Mouse (Mus musculus): ENCODE measurements at regions not wholly inside any gene's neighbourhood (a gene's known extent, or its start where the extent isn't known, plus 50 kb on each side); places are given as distances from the start of the nearest gene placed in this dataset.

DNA sequence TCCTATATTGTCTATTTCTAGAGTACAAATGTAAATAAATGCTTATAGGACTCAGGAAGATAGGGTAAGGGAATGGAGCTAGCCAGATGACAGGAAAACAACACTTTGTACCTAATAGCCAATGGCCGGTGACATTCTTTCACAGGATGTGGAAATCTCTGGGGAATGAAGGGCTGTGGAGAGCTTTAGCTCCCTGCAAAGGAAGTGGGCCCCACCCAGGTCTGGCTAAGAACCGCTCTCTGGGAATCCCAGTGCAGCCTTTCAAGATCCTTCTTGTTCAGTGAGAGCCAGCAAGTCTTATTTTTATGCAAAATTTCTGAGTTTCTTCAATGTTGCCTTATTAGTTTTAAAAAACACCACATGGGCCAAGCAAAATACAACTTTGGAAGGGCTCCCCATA, 54.7 kb upstream of the Pappa2 start:
- Histone ChIP-seq H3K36me3 (ENCODE audit: control insufficient read depth, insufficient read depth, low read length) (peaks cover 7% of the 10 kb centered on the region), H3K27ac (peak overlapping the region; percentile 70), H3K27me3 (ENCODE audit: control insufficient read depth, insufficient read depth, low read length) (no peaks in the 10 kb centered on the region), H3K4me3 (no peak overlapping the region), H3K9ac (ENCODE audit: low read depth, low read length) (no peak overlapping the region), H3K79me2 (replicated peaks; ENCODE audit: control insufficient read depth, insufficient read depth, low read length) (no peaks in the 10 kb centered on the region), H3K4me1 (ENCODE audit: control insufficient read depth, insufficient read depth, low read length) (peaks cover 9% of the 10 kb centered on the region)
- TF ChIP-seq POLR2A (IDR thresholded peaks at IDR 0.05; ENCODE audit: insufficient read depth, low read depth, low read length) = no peak
- TF ChIP-seq EP300 (IDR thresholded peaks at IDR 0.05; ENCODE audit: insufficient read depth, low read depth, low read length) = 0 out of 2 replicates have a peak, but pooled peaks have one; percentile 24
- DNase-seq = peak; percentile 71 to 84
- 28% methylated on average over 2 of the region's 2 CpGs for WGBS
- intact Hi-C loops (cut with DNase I) = loop anchor here (2.0 to 10.0 kb wide), 2 partner anchors 30 to 1000 kb away; no protein-coding TSS in a partner anchor

DNA sequence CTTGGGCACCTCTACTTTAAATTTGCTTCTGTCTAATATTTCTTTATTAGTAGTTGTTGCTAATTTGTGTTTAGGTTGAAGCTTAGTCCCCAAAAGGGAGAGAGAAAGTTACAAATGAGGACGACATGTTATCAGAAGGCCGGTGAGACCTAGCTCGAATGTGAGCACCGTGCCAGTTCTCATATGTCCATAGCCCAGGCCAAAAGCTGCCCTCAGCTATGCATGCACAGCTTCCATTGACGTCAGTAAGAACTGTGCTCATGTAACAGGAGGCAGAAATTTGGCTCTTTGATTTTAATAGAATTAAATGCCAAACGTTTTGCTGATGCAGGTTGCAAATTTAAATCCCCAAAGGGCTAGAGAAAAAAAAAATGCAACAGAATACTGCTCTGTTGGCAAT, 56.1 kb upstream of the Pappa2 start:
- Histone ChIP-seq H3K36me3 (ENCODE audit: control insufficient read depth, insufficient read depth, low read length) (peaks cover 7% of the 10 kb centered on the region), H3K9ac (ENCODE audit: low read depth, low read length) (no peak overlapping the region), H3K27me3 (ENCODE audit: control insufficient read depth, insufficient read depth, low read length) (no peaks in the 10 kb centered on the region), H3K4me1 (ENCODE audit: control insufficient read depth, insufficient read depth, low read length) (peaks cover 9% of the 10 kb centered on the region), H3K27ac (peak overlapping the region; percentile 64), H3K4me3 (no peak overlapping the region), H3K79me2 (replicated peaks; ENCODE audit: control insufficient read depth, insufficient read depth, low read length) (no peaks in the 10 kb centered on the region)
- 55% methylated on average over 6 of the region's 6 CpGs for WGBS
- intact Hi-C loops (cut with DNase I) = loop anchor here (10.0 kb wide), 1 partner anchor 998 kb away; no protein-coding TSS in a partner anchor
- no peak for DNase-seq
- no peak for TF ChIP-seq POLR2A (IDR thresholded peaks at IDR 0.05; ENCODE audit: insufficient read depth, low read depth, low read length)
- TF ChIP-seq CTCF (IDR thresholded peaks at IDR 0.05) = no peak
- no peak for TF ChIP-seq EP300 (IDR thresholded peaks at IDR 0.05; ENCODE audit: insufficient read depth, low read depth, low read length)

DNA sequence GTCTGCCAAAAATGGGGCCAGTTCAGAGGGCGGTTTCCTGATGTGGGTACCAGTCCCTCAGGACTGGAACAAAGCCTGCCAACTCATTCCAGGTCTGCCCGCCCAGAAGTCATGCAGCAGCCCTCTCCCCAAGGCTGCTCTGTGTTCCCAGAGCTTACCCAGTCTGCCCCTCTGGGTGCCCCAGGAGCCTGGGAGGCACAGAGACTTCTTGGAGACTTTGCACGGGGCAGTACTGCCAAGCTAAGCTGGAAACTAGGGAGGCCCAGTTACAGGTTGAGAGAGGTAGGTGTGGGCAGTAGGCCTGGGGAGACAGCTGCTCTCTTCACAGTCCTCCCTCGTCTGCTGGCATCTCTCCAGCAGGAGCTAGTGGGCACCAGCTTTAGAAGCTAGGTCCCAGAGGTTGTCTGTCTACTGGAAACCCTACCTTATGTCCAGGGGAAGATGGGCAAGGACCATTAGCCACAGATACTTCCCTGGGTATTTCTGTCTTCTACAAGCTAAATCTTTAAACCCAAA, 65.6 kb upstream of the Pappa2 start:
- H3K27me3 ChIP-seq (ENCODE audit: control insufficient read depth, insufficient read depth, low read length) = no peaks in the 10 kb centered on the region
- no peaks in the 10 kb centered on the region for H3K79me2 ChIP-seq (replicated peaks; ENCODE audit: control insufficient read depth, insufficient read depth, low read length)
- intact Hi-C loops (cut with DNase I) = no loop called here
- H3K27ac ChIP-seq = no peak overlapping the region
- H3K9ac ChIP-seq (ENCODE audit: low read depth, low read length) = no peak overlapping the region
- H3K4me1 ChIP-seq (ENCODE audit: control insufficient read depth, insufficient read depth, low read length) = no peaks in the 10 kb centered on the region
- TF ChIP-seq POLR2A (IDR thresholded peaks at IDR 0.05; ENCODE audit: insufficient read depth, low read depth, low read length) = no peak
- no peak for TF ChIP-seq EP300 (IDR thresholded peaks at IDR 0.05; ENCODE audit: insufficient read depth, low read depth, low read length)
- TF ChIP-seq CTCF (IDR thresholded peaks at IDR 0.05) = no peak
- H3K4me3 ChIP-seq = no peak overlapping the region
- H3K36me3 ChIP-seq (ENCODE audit: control insufficient read depth, insufficient read depth, low read length) = no peaks in the 10 kb centered on the region
- WGBS = 55% methylated on average over 4 of the region's 4 CpGs
- DNase-seq = no peak

DNA sequence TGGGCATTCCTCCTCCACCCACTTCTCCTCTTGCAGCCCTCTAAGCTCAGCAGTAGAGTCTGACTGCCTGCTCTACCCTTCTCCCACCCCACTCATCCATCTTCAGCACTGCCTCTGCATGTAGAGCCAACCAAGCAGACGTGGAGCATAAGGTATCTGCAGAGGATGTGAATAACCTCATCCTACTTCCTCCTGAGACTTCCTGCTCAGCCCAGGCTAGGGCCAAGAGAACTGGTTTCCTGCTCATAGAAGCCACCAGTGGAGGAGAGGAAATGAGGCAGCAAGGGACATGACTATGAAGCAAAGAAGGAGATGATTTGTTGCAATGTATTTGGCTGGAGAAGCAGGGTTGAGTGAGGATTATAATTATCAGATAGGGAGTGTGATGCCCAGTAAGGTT, 84.7 kb upstream of the Pappa2 start:
- Histone ChIP-seq H3K4me3 (no peak overlapping the region), H3K27ac (no peak overlapping the region), H3K27me3 (ENCODE audit: control insufficient read depth, insufficient read depth, low read length) (no peaks in the 10 kb centered on the region), H3K4me1 (ENCODE audit: control insufficient read depth, insufficient read depth, low read length) (no peaks in the 10 kb centered on the region), H3K9ac (ENCODE audit: low read depth, low read length) (no peak overlapping the region), H3K79me2 (replicated peaks; ENCODE audit: control insufficient read depth, insufficient read depth, low read length) (no peaks in the 10 kb centered on the region), H3K36me3 (ENCODE audit: control insufficient read depth, insufficient read depth, low read length) (no peaks in the 10 kb centered on the region)
- TF ChIP-seq EP300 (IDR thresholded peaks at IDR 0.05; ENCODE audit: insufficient read depth, low read depth, low read length) (no peak), POLR2A (IDR thresholded peaks at IDR 0.05; ENCODE audit: insufficient read depth, low read depth, low read length) (no peak), CTCF (IDR thresholded peaks at IDR 0.05) (no peak)
- WGBS = 9% methylated on average over 1 of the region's 1 CpGs
- DNase-seq = peak in 1 of 2 experiments; percentile 7
- intact Hi-C loops (cut with DNase I) = loop anchor here (2.0 kb wide), 1 partner anchor 30 kb away; no protein-coding TSS in a partner anchor

DNA sequence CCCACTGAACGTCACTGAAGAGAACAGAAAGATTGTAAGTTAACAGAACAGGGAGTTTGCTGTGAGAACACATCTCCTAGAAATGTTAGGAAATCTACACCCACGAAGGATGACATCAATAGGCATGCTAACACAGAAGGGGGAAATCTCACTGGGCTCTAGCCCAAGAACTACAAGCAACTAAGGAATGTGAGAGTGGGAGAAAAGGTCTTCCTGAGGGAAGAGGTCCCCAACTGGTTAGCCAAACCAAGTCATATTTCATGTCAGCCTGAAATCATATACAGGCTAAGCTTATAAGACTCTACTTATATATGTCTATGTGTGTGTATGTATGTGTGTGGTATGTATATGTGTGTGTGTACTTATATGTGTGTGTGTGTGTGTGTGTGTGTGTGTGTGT, 118.9 kb upstream of the Pappa2 start:
- no peaks in the 10 kb centered on the region for H3K36me3 ChIP-seq (ENCODE audit: control insufficient read depth, insufficient read depth, low read length)
- TF ChIP-seq CTCF (IDR thresholded peaks at IDR 0.05) (no peak), EP300 (IDR thresholded peaks at IDR 0.05; ENCODE audit: insufficient read depth, low read depth, low read length) (no peak), POLR2A (IDR thresholded peaks at IDR 0.05; ENCODE audit: insufficient read depth, low read depth, low read length) (no peak)
- intact Hi-C loops (cut with DNase I) = no loop called here
- H3K9ac ChIP-seq (ENCODE audit: low read depth, low read length) = no peak overlapping the region
- 27% methylated on average over 2 of the region's 2 CpGs for WGBS
- H3K27me3 ChIP-seq (ENCODE audit: control insufficient read depth, insufficient read depth, low read length) = no peaks in the 10 kb centered on the region
- no peak overlapping the region for H3K4me3 ChIP-seq
- DNase-seq = no peak
- H3K27ac ChIP-seq = no peak overlapping the region
- H3K79me2 ChIP-seq (replicated peaks; ENCODE audit: control insufficient read depth, insufficient read depth, low read length) = no peaks in the 10 kb centered on the region
- no peaks in the 10 kb centered on the region for H3K4me1 ChIP-seq (ENCODE audit: control insufficient read depth, insufficient read depth, low read length)

DNA sequence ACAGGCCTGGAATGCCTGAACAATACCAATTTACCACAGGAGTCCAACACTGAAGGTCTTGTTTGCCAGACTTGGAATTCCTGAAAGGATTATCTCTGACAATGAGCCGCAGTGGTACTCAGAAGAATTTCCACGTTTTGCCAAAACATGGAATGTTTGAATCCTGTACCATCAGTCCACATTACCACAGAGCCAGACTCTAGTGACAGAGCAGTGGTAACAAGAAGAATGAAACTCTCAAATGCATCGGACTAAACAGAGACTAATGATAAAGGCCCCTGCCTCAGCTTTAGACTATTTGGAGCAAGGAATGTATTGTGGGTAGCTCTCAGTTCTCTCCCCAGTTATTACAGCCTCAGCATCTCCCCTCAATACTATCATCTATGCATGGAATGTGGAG, 109.9 kb upstream of the Cop1 start:
- no peak for TF ChIP-seq POLR2A (IDR thresholded peaks at IDR 0.05; ENCODE audit: insufficient read depth, low read depth, low read length)
- TF ChIP-seq EP300 (IDR thresholded peaks at IDR 0.05; ENCODE audit: insufficient read depth, low read depth, low read length) = no peak
- no peak for TF ChIP-seq CTCF (IDR thresholded peaks at IDR 0.05)
- Histone ChIP-seq H3K79me2 (replicated peaks; ENCODE audit: control insufficient read depth, insufficient read depth, low read length) (no peaks in the 10 kb centered on the region), H3K27ac (no peak overlapping the region), H3K4me3 (no peak overlapping the region), H3K27me3 (ENCODE audit: control insufficient read depth, insufficient read depth, low read length) (no peaks in the 10 kb centered on the region), H3K9ac (ENCODE audit: low read depth, low read length) (no peak overlapping the region), H3K36me3 (ENCODE audit: control insufficient read depth, insufficient read depth, low read length) (no peaks in the 10 kb centered on the region), H3K4me1 (ENCODE audit: control insufficient read depth, insufficient read depth, low read length) (no peaks in the 10 kb centered on the region)
- intact Hi-C loops (cut with DNase I) = no loop called here
- WGBS = 71% methylated on average over 3 of the region's 3 CpGs
- no peak for DNase-seq

Data from heart, adult 2 months (tissue).